Mouse (Mus musculus) embryonic facial prominence, embryonic 11.5 days (tissue): ENCODE results near the gene Irak2. TPM values are rescaled to one million over a fixed set of nuclear protein-coding genes. Genes with fewer than 3 reads are reported as not detected.

Source experiments
- ATAC-seq: fragments of 200-750 bp; cut with Nextera tagmentation; replicated peaks from 2 replicates; pipeline ENCODE4 v1.8.0; 2017; ENCODE audit warnings: low read depth; ENCODE audit not compliant: insufficient number of reproducible peaks, low FRiP score, low TSS enrichment
- DNase-seq: peaks from one replicate; pipeline ENCODE4 v3.0.0-alpha.2; 2015; ENCODE audit warnings: low spot score
- H3K27ac ChIP-seq: fragments of 300-500 bp; sonication (generic); replicated peaks from 2 replicates; pipeline ENCODE4 v1.5.1; 2014; ENCODE audit warnings: mild to moderate bottlenecking, low read depth, low read length, control low read depth
- H3K27me3 ChIP-seq: fragments of 300-500 bp; sonication (generic); 2 replicates; pipeline ENCODE4 v1.6.1; 2014; ENCODE audit warnings: mild to moderate bottlenecking, low read length, moderate library complexity, mixed read lengths; ENCODE audit not compliant: control insufficient read depth, insufficient read depth
- H3K36me3 ChIP-seq: fragments of 300-500 bp; sonication (generic); replicated peaks from 2 replicates; pipeline ENCODE4 v1.6.1; 2014; ENCODE audit warnings: low read depth, mild to moderate bottlenecking, low read length, moderate library complexity, mixed read lengths; ENCODE audit not compliant: control insufficient read depth, insufficient read depth
- H3K4me1 ChIP-seq: fragments of 300-500 bp; sonication (generic); 2 replicates; pipeline ENCODE4 v1.6.1; 2014; ENCODE audit warnings: low read length, mixed read lengths; ENCODE audit not compliant: control insufficient read depth, insufficient read depth
- H3K4me2 ChIP-seq: fragments of 300-500 bp; sonication (generic); 2 replicates; pipeline ENCODE4 v1.6.1; 2014; ENCODE audit warnings: low read depth, mild to moderate bottlenecking, control low read depth, low read length, moderate library complexity
- H3K4me3 ChIP-seq: fragments of 300-500 bp; sonication (generic); 2 replicates; pipeline ENCODE4 v1.5.1; 2014; ENCODE audit warnings: low read depth, low read length, control low read depth
- H3K9ac ChIP-seq: fragments of 300-500 bp; sonication (generic); replicated peaks from 2 replicates; pipeline ENCODE4 v1.6.1; 2014; ENCODE audit warnings: mild to moderate bottlenecking, control low read depth, low read length
- H3K9me3 ChIP-seq: fragments of 300-500 bp; sonication (generic); replicated peaks from 2 replicates; pipeline ENCODE4 v1.6.1; 2016; ENCODE audit warnings: mild to moderate bottlenecking, low read length, inconsistent platforms, mixed read lengths; ENCODE audit not compliant: control insufficient read depth
- WGBS: fragments of 180-500 bp; shearing (Covaris S2); extraction: QIAGEN DNeasy Blood & Tissue Kit; methylation state at CpG from one replicate; pipeline ENCODE4 v1.1.7; 2014; 5-methylcytosine and 5-hydroxymethylcytosine counted together
- polyA plus RNA-seq: library from polyadenylated mRNA; unstranded; fragments of >200 nt; fragmentation: Nextera tagmentation; extraction: Ambion mirVana; gene quantifications from 2 replicates; pipeline ENCODE4 v1.2.1, GENCODE M21; 2014

The Irak2 gene
- polyA plus RNA-seq, 1 experiment from 2014 or later, result 2.2 TPM

DNA sequence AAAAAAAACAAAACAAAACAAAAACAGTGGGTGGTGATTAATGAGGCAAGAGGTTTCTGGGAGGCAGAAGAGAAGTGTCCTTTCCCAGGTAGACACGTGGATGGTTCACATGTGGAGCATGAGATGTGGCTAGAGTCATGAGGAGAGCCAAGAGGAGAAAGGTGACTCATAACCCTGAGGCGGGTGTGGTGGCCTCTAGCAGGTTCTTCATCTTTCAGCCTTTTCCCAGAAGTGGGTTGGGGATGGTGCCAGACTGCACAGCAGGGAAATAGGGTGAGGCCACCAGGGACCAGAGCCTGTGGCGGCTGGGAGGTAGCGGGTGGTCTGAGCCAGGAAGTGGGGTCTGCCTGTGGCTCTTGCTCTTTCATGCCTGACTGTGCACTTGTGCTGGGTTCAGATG is 37.0 kb downstream of the Irak2 start:
- WGBS, result 71% methylated on average over 4 of the region's 4 CpGs
- no peaks in the 10 kb centered on the region for H3K9me3 ChIP-seq
- H3K36me3 ChIP-seq, result no peaks in the 10 kb centered on the region
- no peak overlapping the region for H3K27ac ChIP-seq
- H3K4me1 ChIP-seq, result no peaks in the 10 kb centered on the region
- no peak overlapping the region for H3K9ac ChIP-seq
- H3K4me2 ChIP-seq, result no peak overlapping the region
- DNase-seq (no peak), ATAC-seq (no peak)
- H3K27me3 ChIP-seq, result no peaks in the 10 kb centered on the region
- H3K4me3 ChIP-seq, result no peak overlapping the region

GRCm38 (mm10) chr6:113675991-113676390 is 37.7 kb downstream of the Irak2 start:
- 91% methylated on average over 9 of the region's 9 CpGs for WGBS
- no peaks in the 10 kb centered on the region for H3K4me1 ChIP-seq
- no peak overlapping the region for H3K27ac ChIP-seq
- H3K27me3 ChIP-seq, result no peaks in the 10 kb centered on the region
- ATAC-seq (no peak), DNase-seq (no peak)
- H3K36me3 ChIP-seq, result no peaks in the 10 kb centered on the region
- H3K9ac ChIP-seq, result no peak overlapping the region
- no peaks in the 10 kb centered on the region for H3K9me3 ChIP-seq
- no peak overlapping the region for H3K4me3 ChIP-seq
- no peak overlapping the region for H3K4me2 ChIP-seq

- DNase-seq (no peak), ATAC-seq (no peak)
- Histone ChIP-seq H3K27ac (no peak overlapping the region), H3K9me3 (no peaks in the 10 kb centered on the region), H3K4me3 (no peak overlapping the region), H3K4me2 (no peak overlapping the region), H3K27me3 (no peaks in the 10 kb centered on the region), H3K36me3 (no peaks in the 10 kb centered on the region), H3K9ac (peak overlapping the region; percentile 10; the same call in 1 of the 2 replicates), H3K4me1 (no peaks in the 10 kb centered on the region)
- WGBS, result 66% methylated on average over 14 of the region's 14 CpGs
These were observed 38.9 kb downstream of the Irak2 start for GRCm38 (mm10) chr6:113677070-113677734.

- DNase-seq (no peak), ATAC-seq (no peak)
- H3K27me3 ChIP-seq, result no peaks in the 10 kb centered on the region
- WGBS, result 78% methylated on average over 14 of the region's 14 CpGs
- H3K9me3 ChIP-seq, result no peaks in the 10 kb centered on the region
- H3K9ac ChIP-seq, result no peak overlapping the region
- H3K4me1 ChIP-seq, result no peaks in the 10 kb centered on the region
- no peak overlapping the region for H3K4me2 ChIP-seq
- no peak overlapping the region for H3K4me3 ChIP-seq
- no peaks in the 10 kb centered on the region for H3K36me3 ChIP-seq
- no peak overlapping the region for H3K27ac ChIP-seq
These were observed 40.2 kb downstream of the Irak2 start for GRCm38 (mm10) chr6:113678246-113679012.

DNA sequence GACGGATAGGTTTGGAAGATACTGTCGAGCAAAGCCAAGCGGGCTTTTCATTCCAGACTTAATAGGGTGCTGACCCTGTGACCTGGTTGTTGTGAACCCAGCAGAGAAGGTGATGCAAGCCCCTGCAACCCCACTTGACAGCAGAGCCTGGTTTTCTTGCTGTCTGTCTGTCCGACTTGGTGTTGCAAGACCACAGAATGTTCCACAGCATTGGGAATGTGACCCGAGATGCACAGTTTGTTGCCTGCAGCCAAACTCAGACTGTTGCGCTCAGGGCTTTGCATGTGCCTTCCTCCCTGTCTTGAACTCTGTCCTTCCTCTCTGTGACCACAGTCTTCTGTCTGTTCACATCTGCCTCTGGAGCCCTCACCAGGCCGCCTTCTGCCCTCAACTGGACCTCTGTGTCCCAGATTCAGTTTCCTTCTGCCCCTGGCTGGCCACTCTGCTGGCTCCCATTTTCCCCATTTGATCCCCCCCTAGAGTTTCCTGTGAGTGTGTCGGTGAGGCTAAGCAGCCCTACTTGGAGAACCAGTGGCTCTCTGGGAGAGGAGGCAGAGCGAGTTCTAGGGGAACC is 41.8 kb downstream of the Irak2 start:
- H3K9me3 ChIP-seq, result no peaks in the 10 kb centered on the region
- WGBS, result 76% methylated on average over 9 of the region's 9 CpGs
- no peak for DNase-seq
- no peak for ATAC-seq
- no peaks in the 10 kb centered on the region for H3K36me3 ChIP-seq
- no peaks in the 10 kb centered on the region for H3K4me1 ChIP-seq
- no peaks in the 10 kb centered on the region for H3K27me3 ChIP-seq
- H3K27ac ChIP-seq, result no peak overlapping the region
- no peak overlapping the region for H3K9ac ChIP-seq
- H3K4me2 ChIP-seq, result no peak overlapping the region
- H3K4me3 ChIP-seq, result no peak overlapping the region

- H3K36me3 ChIP-seq, result no peaks in the 10 kb centered on the region
- no peak overlapping the region for H3K4me2 ChIP-seq
- no peaks in the 10 kb centered on the region for H3K4me1 ChIP-seq
- no peak overlapping the region for H3K27ac ChIP-seq
- no peak overlapping the region for H3K9ac ChIP-seq
- H3K9me3 ChIP-seq, result no peaks in the 10 kb centered on the region
- DNase-seq (peak; percentile 85), ATAC-seq (0 out of 2 replicates have a peak, but pooled peaks have one; percentile 47)
- 23% methylated on average over 4 of the region's 4 CpGs for WGBS
- no peaks in the 10 kb centered on the region for H3K27me3 ChIP-seq
- H3K4me3 ChIP-seq, result no peak overlapping the region
These were observed 43.0 kb downstream of the Irak2 start for GRCm38 (mm10) chr6:113681271-113681670.

GRCm38 (mm10) chr6:113683081-113683825 is 45.0 kb downstream of the Irak2 start:
- H3K9ac ChIP-seq, result no peak overlapping the region
- H3K9me3 ChIP-seq, result no peaks in the 10 kb centered on the region
- no peak overlapping the region for H3K4me2 ChIP-seq
- no peaks in the 10 kb centered on the region for H3K27me3 ChIP-seq
- H3K27ac ChIP-seq, result no peak overlapping the region
- H3K4me3 ChIP-seq, result no peak overlapping the region
- DNase-seq (no peak), ATAC-seq (no peak)
- H3K36me3 ChIP-seq, result no peaks in the 10 kb centered on the region
- WGBS, result 81% methylated on average over 10 of the region's 10 CpGs
- no peaks in the 10 kb centered on the region for H3K4me1 ChIP-seq
